ENCODE assay signal across 30 mouse cellular contexts in genomic region chr14:48149351-48149750, GRCm38 (mm10).
"Had no signal": no experiment of that assay in that cellular context is flagged by ENCODE, and none has a peak within 500 bp of the region (broad histone marks: within the 10 kb centered on the region; RNA-seq: fewer than 3 reads in every experiment).

No protein-coding gene starts in this region.

- H3K27me3 ChIP-seq: limb, embryonic 12.5 days; limb, embryonic 13.5 days; limb, embryonic 15.5 days; liver, embryonic 12.5 days; liver, embryonic 13.5 days; liver, embryonic 15.5 days; lung, embryonic 15.5 days; megakaryocyte, embryonic 14.5 days; midbrain, embryonic 12.5 days; midbrain, embryonic 13.5 days; midbrain, embryonic 15.5 days; neural tube, embryonic 12.5 days; neural tube, embryonic 13.5 days had no signal

- ATAC-seq: liver, embryonic 12.5 days; liver, postnatal 0 days; lung, postnatal 0 days; midbrain, embryonic 13.5 days; midbrain, embryonic 15.5 days; midbrain, embryonic 16.5 days had no signal

- H3K9me3 ChIP-seq: limb, embryonic 10.5 days; limb, embryonic 12.5 days; limb, embryonic 13.5 days; limb, embryonic 15.5 days; liver, embryonic 12.5 days; liver, embryonic 13.5 days; liver, embryonic 15.5 days; lung, embryonic 15.5 days; megakaryocyte, embryonic 14.5 days; midbrain, embryonic 10.5 days; midbrain, embryonic 12.5 days; midbrain, embryonic 13.5 days; midbrain, embryonic 15.5 days; neural tube, embryonic 12.5 days; neural tube, embryonic 13.5 days had no signal

- DNase-seq: liver; liver, embryonic 13.5 days; liver, postnatal 0 days; lung, adult 18-20 months; lung, adult 2 months; lung, embryonic 14.5 days; lung, postnatal 10 days; lung, postnatal 14 days; lung, postnatal 36 days; midbrain, embryonic 14.5 days had no signal

- H3K4me2 ChIP-seq: limb, embryonic 12.5 days; limb, embryonic 13.5 days; limb, embryonic 15.5 days; liver, embryonic 11.5 days; liver, embryonic 12.5 days; liver, embryonic 13.5 days; liver, embryonic 15.5 days; lung, embryonic 14.5 days; lung, embryonic 15.5 days; midbrain, embryonic 12.5 days; midbrain, embryonic 13.5 days; midbrain, embryonic 15.5 days; neural tube, embryonic 12.5 days; neural tube, embryonic 13.5 days had no signal

- H3K4me1 ChIP-seq: limb, embryonic 15.5 days; liver, embryonic 12.5 days; liver, embryonic 13.5 days; liver, embryonic 15.5 days; megakaryocyte, embryonic 14.5 days; midbrain, embryonic 12.5 days; midbrain, embryonic 13.5 days; midbrain, embryonic 15.5 days; neural tube, embryonic 12.5 days had no signal

- H3K9ac ChIP-seq: limb, embryonic 12.5 days; limb, embryonic 13.5 days; limb, embryonic 15.5 days; liver, embryonic 12.5 days; liver, embryonic 13.5 days; liver, embryonic 14.5 days; liver, embryonic 15.5 days; liver, postnatal 0 days; lung, embryonic 14.5 days; lung, embryonic 15.5 days; midbrain, embryonic 12.5 days; midbrain, embryonic 13.5 days; midbrain, embryonic 15.5 days; neural tube, embryonic 12.5 days; neural tube, embryonic 13.5 days had no signal

- H3K4me3 ChIP-seq: limb, embryonic 10.5 days; limb, embryonic 12.5 days; limb, embryonic 13.5 days; limb, embryonic 15.5 days; liver, embryonic 12.5 days; liver, embryonic 13.5 days; liver, embryonic 15.5 days; lung, embryonic 15.5 days; megakaryocyte, embryonic 14.5 days; midbrain, embryonic 10.5 days; midbrain, embryonic 12.5 days; midbrain, embryonic 13.5 days; midbrain, embryonic 15.5 days; myocyte; neural tube, embryonic 12.5 days; neural tube, embryonic 13.5 days had no signal

- H3K27ac ChIP-seq: limb, embryonic 10.5 days; limb, embryonic 12.5 days; limb, embryonic 13.5 days; limb, embryonic 15.5 days; liver, embryonic 12.5 days; liver, embryonic 13.5 days; liver, embryonic 14.5 days; liver, embryonic 15.5 days; lung, embryonic 15.5 days; macrophage; midbrain, embryonic 10.5 days; midbrain, embryonic 12.5 days; midbrain, embryonic 13.5 days; midbrain, embryonic 15.5 days; neural tube, embryonic 12.5 days; neural tube, embryonic 13.5 days had no signal

- H3K36me3 ChIP-seq: limb, embryonic 10.5 days; limb, embryonic 12.5 days; limb, embryonic 15.5 days; liver, embryonic 12.5 days; liver, embryonic 13.5 days; liver, embryonic 15.5 days; lung, embryonic 15.5 days; midbrain, embryonic 12.5 days; midbrain, embryonic 13.5 days; midbrain, embryonic 15.5 days; neural tube, embryonic 12.5 days; neural tube, embryonic 13.5 days had no signal
